Mouse (Mus musculus) embryo, embryonic 11.5 days (tissue): ENCODE measurements around the gene Mical3.

Source experiments
- DNase-seq: peaks from one replicate; pipeline ENCODE4 v3.0.0-alpha.2; 2012; ENCODE audit warnings: low read depth, low spot score

The Mical3 gene

GRCm38 (mm10) chr6:121146798-121147197 lies 16.0 kb upstream of the Mical3 start:
- no peak for DNase-seq

- no peak for DNase-seq
Measured at GRCm38 (mm10) chr6:121145906-121146305, 15.1 kb upstream of the Mical3 start.

GRCm38 (mm10) chr6:121145010-121145604 lies 14.3 kb upstream of the Mical3 start:
- DNase-seq = no peak

GRCm38 (mm10) chr6:121144066-121144465 lies 13.3 kb upstream of the Mical3 start:
- no peak for DNase-seq

GRCm38 (mm10) chr6:121143439-121143838 lies 12.6 kb upstream of the Mical3 start:
- DNase-seq = no peak

GRCm38 (mm10) chr6:121142298-121142697 lies 11.5 kb upstream of the Mical3 start:
- no peak for DNase-seq

GRCm38 (mm10) chr6:121139271-121139670 lies 8.5 kb upstream of the Mical3 start:
- DNase-seq = no peak

GRCm38 (mm10) chr6:121138338-121139040 lies 7.7 kb upstream of the Mical3 start:
- DNase-seq = no peak

GRCm38 (mm10) chr6:121137222-121137621 lies 6.4 kb upstream of the Mical3 start:
- DNase-seq = no peak

- no peak for DNase-seq
Measured at GRCm38 (mm10) chr6:121134884-121135283, 4.1 kb upstream of the Mical3 start.

GRCm38 (mm10) chr6:121134249-121134648 lies 3.5 kb upstream of the Mical3 start:
- no peak for DNase-seq

- peak; percentile 82 for DNase-seq
Measured at GRCm38 (mm10) chr6:121130039-121130705, 627 bp downstream of the Mical3 start.

GRCm38 (mm10) chr6:121129506-121129905 lies 1.3 kb downstream of the Mical3 start:
- no peak for DNase-seq

- DNase-seq = no peak
Measured at GRCm38 (mm10) chr6:121128736-121129135, 2.1 kb downstream of the Mical3 start.

- no peak for DNase-seq
Measured at GRCm38 (mm10) chr6:121127726-121128125, 3.1 kb downstream of the Mical3 start.

GRCm38 (mm10) chr6:121126202-121126601 lies 4.6 kb downstream of the Mical3 start:
- no peak for DNase-seq

- no peak for DNase-seq
Measured at GRCm38 (mm10) chr6:121122739-121123241, 8.0 kb downstream of the Mical3 start.

GRCm38 (mm10) chr6:121120776-121121175 lies 10.0 kb downstream of the Mical3 start:
- DNase-seq = no peak

GRCm38 (mm10) chr6:121117971-121118755 lies 12.6 kb downstream of the Mical3 start:
- DNase-seq = no peak

- DNase-seq = no peak
Measured at GRCm38 (mm10) chr6:121117142-121117541, 13.7 kb downstream of the Mical3 start.

- no peak for DNase-seq
Measured at GRCm38 (mm10) chr6:121116434-121116833, 14.4 kb downstream of the Mical3 start.
